Mouse (Mus musculus): Measurements from ENCODE around the gene Ttc23. TPM values are rescaled to one million over a fixed set of nuclear protein-coding genes. Genes with fewer than 3 reads are reported as not detected.

Ttc23 gene
- polyA plus RNA-seq, 1 experiment from 2014 or later, result 64.9 TPM

DNA sequence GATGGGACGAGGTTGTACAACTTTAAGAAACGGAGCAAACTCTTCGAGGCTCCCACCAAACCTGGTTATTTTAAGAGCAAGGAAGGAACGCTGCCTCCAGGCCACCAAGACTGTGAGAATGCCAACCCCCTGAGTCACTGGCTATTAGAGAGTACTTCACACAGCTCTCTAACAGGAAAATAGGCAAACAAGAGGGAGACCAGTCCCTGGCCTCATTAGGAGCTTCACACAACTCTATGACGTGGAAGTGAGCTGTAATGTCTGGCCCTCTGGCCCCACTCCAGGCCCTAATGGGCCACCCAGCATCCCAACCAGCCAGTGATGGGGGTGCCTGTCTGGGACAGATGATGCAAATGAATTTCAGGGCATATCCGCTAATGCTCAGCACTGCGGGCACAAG lies 94.5 kb downstream of the Ttc23 start:
- H3K36me3 ChIP-seq (ENCODE audit: control insufficient read depth, insufficient read depth, low read length), result no peaks in the 10 kb centered on the region
- H3K4me2 ChIP-seq (ENCODE audit: low read depth, severe bottlenecking), result no peak overlapping the region
- no peaks in the 10 kb centered on the region for H3K27me3 ChIP-seq (ENCODE audit: control insufficient read depth, insufficient read depth, low read length)
- 61% methylated on average over 7 of the region's 7 CpGs for WGBS
- H3K9ac ChIP-seq (ENCODE audit: low read length), result no peak overlapping the region
- H3K27ac ChIP-seq (replicated peaks; ENCODE audit: low read depth, low read length), result no peak overlapping the region
- ATAC-seq (ENCODE audit: insufficient number of reproducible peaks, low FRiP score, low TSS enrichment, low read depth) (no peak), DNase-seq (ENCODE audit: low spot score) (no peak)
- H3K4me1 ChIP-seq (ENCODE audit: control insufficient read depth, insufficient read depth, low read length), result peaks cover 9% of the 10 kb centered on the region; the same call in 1 of the 2 replicates
- H3K9me3 ChIP-seq (ENCODE audit: control insufficient read depth, low read length), result no peaks in the 10 kb centered on the region; the same call in 1 of the 2 replicates
- H3K4me3 ChIP-seq (ENCODE audit: low read depth, low read length), result no peak overlapping the region

DNA sequence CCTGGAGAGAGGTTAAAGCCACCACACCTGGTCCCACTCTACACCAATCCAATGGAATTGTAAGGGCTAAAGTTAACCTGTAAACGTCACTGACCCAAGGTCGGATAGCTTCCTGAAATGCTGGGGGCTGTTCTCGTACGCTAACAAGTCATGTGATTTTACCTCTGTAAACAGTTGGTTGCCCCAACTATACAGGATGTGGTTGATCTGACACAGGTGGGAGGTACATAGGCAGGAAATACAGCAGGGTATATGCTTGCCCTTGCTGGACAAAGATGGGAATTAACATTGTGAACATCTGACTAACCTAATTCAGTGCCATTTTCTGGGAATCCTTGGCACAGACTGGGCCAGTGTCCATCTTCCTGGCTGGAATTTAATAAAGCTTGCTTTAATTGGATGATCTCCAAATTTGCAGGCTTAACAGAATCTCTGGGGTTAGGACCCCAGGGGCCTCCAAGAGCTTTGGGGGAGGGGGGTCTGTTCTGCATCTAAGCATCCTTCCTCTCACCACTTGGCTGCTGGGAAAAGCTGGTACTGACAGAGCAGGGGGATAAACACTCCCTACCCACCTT lies 100.6 kb downstream of the Ttc23 start:
- ATAC-seq (ENCODE audit: insufficient number of reproducible peaks, low FRiP score, low TSS enrichment, low read depth), result no peak

DNA sequence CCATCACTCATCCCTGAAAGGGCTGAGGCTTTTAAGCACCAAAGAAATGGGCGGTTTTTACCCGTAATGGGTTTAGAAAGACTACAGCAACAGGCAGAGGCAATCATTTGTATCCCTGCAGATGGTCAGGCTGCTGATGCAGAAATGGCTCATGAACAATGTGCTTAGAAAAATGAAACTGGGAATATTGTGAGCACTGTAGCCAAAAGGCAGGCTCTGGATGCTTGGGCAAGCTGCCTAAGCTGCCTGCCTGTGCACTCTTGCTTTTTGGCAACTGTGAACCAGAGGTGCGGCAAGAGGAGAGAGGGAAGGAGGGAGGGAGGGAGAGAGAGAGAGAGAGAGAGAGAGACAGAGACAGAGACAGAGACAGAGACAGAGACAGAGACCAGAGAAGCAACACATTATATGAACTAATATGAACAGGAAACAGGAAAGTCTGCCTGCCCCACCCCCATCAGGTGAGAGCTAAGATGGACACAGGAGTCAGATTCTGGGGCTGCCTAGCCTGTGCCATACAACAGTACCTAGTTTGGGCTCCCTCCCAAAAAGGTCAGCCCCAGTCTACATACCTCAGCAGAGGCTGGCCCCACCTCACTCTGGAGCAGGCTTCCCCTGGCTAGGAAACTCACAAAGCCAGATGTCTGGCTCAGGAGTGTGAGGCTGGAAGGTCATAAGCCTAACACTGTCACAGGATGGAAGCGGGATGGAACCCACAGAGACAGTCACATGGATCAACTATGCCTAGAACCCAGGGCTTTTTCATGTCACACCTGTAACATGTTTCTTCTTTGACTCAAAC lies 102.4 kb downstream of the Ttc23 start:
- WGBS, result 70% methylated on average over 4 of the region's 4 CpGs
- Histone ChIP-seq H3K27me3 (ENCODE audit: control insufficient read depth, insufficient read depth, low read length) (no peaks in the 10 kb centered on the region), H3K36me3 (ENCODE audit: control insufficient read depth, insufficient read depth, low read length) (no peaks in the 10 kb centered on the region), H3K4me2 (ENCODE audit: low read depth, severe bottlenecking) (no peak overlapping the region), H3K27ac (replicated peaks; ENCODE audit: low read depth, low read length) (no peak overlapping the region), H3K4me1 (ENCODE audit: control insufficient read depth, insufficient read depth, low read length) (no peaks in the 10 kb centered on the region), H3K4me3 (ENCODE audit: low read depth, low read length) (no peak overlapping the region), H3K9me3 (ENCODE audit: control insufficient read depth, low read length) (no peaks in the 10 kb centered on the region; the same call in 1 of the 2 replicates), H3K9ac (ENCODE audit: low read length) (no peak overlapping the region)
- no peak for ATAC-seq (ENCODE audit: insufficient number of reproducible peaks, low FRiP score, low TSS enrichment, low read depth)
- no peak for DNase-seq (ENCODE audit: low spot score)

More for the DNA sequence above, 100.6 kb downstream of the Ttc23 start:
- Histone ChIP-seq H3K27ac (replicated peaks; ENCODE audit: low read depth, low read length) (no peak overlapping the region), H3K9ac (ENCODE audit: low read length) (no peak overlapping the region), H3K36me3 (ENCODE audit: control insufficient read depth, insufficient read depth, low read length) (no peaks in the 10 kb centered on the region), H3K27me3 (ENCODE audit: control insufficient read depth, insufficient read depth, low read length) (no peaks in the 10 kb centered on the region), H3K9me3 (ENCODE audit: control insufficient read depth, low read length) (no peaks in the 10 kb centered on the region; the same call in 1 of the 2 replicates), H3K4me1 (ENCODE audit: control insufficient read depth, insufficient read depth, low read length) (no peaks in the 10 kb centered on the region), H3K4me2 (ENCODE audit: low read depth, severe bottlenecking) (no peak overlapping the region), H3K4me3 (ENCODE audit: low read depth, low read length) (no peak overlapping the region)
- DNase-seq (ENCODE audit: low spot score), result no peak
- WGBS, result 80% methylated on average over 4 of the region's 4 CpGs

DNA sequence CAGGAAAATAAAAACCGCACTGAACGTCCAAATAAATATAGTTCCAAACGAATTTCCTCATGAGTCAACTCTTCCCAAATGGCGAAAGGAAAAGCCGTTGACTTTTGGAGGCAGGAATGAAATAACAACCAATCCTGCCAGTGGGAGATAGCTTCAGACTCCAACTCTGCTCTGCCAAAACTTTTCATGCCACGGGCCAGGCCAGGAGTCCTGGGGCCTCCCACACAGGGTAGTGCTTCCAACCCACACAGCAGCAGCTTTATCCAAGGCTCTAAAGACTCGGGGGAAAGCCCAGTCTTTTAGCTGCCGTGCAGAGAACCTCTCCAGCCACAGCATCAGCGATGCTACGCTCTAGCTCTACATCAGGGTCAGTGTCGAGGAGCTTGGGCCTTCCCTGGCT lies 107.4 kb downstream of the Ttc23 start:
- Histone ChIP-seq H3K4me2 (ENCODE audit: low read depth, severe bottlenecking) (no peak overlapping the region), H3K9me3 (ENCODE audit: control insufficient read depth, low read length) (no peaks in the 10 kb centered on the region), H3K27ac (replicated peaks; ENCODE audit: low read depth, low read length) (no peak overlapping the region), H3K9ac (ENCODE audit: low read length) (no peak overlapping the region), H3K4me1 (ENCODE audit: control insufficient read depth, insufficient read depth, low read length) (peaks cover 9% of the 10 kb centered on the region), H3K36me3 (ENCODE audit: control insufficient read depth, insufficient read depth, low read length) (no peaks in the 10 kb centered on the region), H3K27me3 (ENCODE audit: control insufficient read depth, insufficient read depth, low read length) (peaks cover 14% of the 10 kb centered on the region), H3K4me3 (ENCODE audit: low read depth, low read length) (no peak overlapping the region)
- DNase-seq (ENCODE audit: low spot score) (no peak), ATAC-seq (ENCODE audit: insufficient number of reproducible peaks, low FRiP score, low TSS enrichment, low read depth) (no peak)
- 83% methylated on average over 11 of the region's 11 CpGs for WGBS

DNA sequence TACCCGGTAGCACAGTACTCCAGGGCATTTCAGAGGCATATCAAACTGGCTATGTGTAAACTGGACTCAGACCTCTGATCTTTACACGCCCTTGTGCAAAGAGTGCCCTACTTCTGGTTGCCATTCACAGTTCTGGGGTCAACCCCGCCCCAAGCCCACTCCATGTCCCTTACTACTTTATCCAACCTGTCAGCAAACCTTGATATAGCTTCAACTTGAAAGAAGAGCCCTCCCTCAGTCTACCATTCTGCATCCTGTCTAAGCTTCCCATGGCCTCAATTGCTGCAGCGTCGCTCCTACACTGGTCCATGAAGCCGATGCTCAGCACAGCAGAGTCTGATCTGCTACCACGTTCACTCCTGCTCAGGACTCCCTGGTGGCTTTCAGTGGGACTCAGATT lies 108.2 kb downstream of the Ttc23 start:
- Histone ChIP-seq H3K4me2 (ENCODE audit: low read depth, severe bottlenecking) (no peak overlapping the region), H3K4me3 (ENCODE audit: low read depth, low read length) (no peak overlapping the region), H3K4me1 (ENCODE audit: control insufficient read depth, insufficient read depth, low read length) (peaks cover 9% of the 10 kb centered on the region), H3K9ac (ENCODE audit: low read length) (no peak overlapping the region), H3K27ac (replicated peaks; ENCODE audit: low read depth, low read length) (no peak overlapping the region), H3K27me3 (ENCODE audit: control insufficient read depth, insufficient read depth, low read length) (peaks cover 14% of the 10 kb centered on the region), H3K36me3 (ENCODE audit: control insufficient read depth, insufficient read depth, low read length) (no peaks in the 10 kb centered on the region), H3K9me3 (ENCODE audit: control insufficient read depth, low read length) (no peaks in the 10 kb centered on the region)
- ATAC-seq (ENCODE audit: insufficient number of reproducible peaks, low FRiP score, low TSS enrichment, low read depth), result no peak
- DNase-seq (ENCODE audit: low spot score), result no peak
- 85% methylated on average over 7 of the region's 7 CpGs for WGBS

DNA sequence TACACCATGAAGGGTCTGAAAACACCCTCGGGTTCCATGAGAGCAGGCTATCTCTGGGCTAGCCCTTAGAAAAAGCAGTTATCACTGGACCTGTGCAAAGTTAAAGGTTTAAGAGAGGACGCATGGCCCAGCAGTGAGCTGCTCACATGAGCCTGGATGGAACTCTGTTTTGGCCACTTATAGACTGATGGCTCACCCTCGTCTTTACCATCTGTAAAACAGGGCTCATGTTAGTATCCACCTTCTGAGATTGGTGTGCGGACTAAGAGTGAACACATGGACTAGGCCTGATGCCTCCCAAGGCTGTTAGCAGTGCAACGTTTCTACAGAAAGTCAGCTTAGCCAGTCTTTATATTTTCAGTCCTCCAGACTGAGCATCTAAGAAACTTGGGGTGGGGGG lies 109.4 kb downstream of the Ttc23 start:
- DNase-seq (ENCODE audit: low spot score), result no peak
- Histone ChIP-seq H3K9me3 (ENCODE audit: control insufficient read depth, low read length) (no peaks in the 10 kb centered on the region), H3K27me3 (ENCODE audit: control insufficient read depth, insufficient read depth, low read length) (peaks cover 14% of the 10 kb centered on the region), H3K4me2 (ENCODE audit: low read depth, severe bottlenecking) (no peak overlapping the region), H3K9ac (ENCODE audit: low read length) (no peak overlapping the region), H3K4me1 (ENCODE audit: control insufficient read depth, insufficient read depth, low read length) (peaks cover 9% of the 10 kb centered on the region), H3K36me3 (ENCODE audit: control insufficient read depth, insufficient read depth, low read length) (no peaks in the 10 kb centered on the region), H3K27ac (replicated peaks; ENCODE audit: low read depth, low read length) (no peak overlapping the region), H3K4me3 (ENCODE audit: low read depth, low read length) (no peak overlapping the region)
- WGBS, result 87% methylated on average over 5 of the region's 5 CpGs
- ATAC-seq (ENCODE audit: insufficient number of reproducible peaks, low FRiP score, low TSS enrichment, low read depth), result no peak

DNA sequence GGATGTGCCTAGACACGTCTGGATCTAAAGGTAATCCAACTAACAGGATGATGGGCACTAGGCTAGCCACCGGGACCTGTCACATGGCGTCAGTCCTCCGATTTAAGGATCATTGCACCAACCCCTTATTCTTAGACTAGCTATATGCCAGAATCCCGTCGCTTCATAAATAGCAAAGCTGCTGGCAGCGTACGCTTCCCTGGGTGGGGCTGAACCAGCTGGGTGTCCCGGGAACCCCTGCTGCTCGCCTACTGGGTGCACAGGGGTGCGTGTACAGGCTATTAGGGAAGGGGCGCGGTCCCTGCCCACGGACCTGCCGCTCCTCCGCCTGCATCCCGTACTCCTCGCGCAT lies 111.3 kb downstream of the Ttc23 start:
- peaks cover 9% of the 10 kb centered on the region for H3K4me1 ChIP-seq (ENCODE audit: control insufficient read depth, insufficient read depth, low read length)
- WGBS, result 3% methylated on average over 19 of the region's 19 CpGs
- no peak overlapping the region for H3K27ac ChIP-seq (replicated peaks; ENCODE audit: low read depth, low read length)
- DNase-seq (ENCODE audit: low spot score), result no peak
- peak overlapping the region; percentile 100 for H3K4me2 ChIP-seq (ENCODE audit: low read depth, severe bottlenecking)
- H3K27me3 ChIP-seq (ENCODE audit: control insufficient read depth, insufficient read depth, low read length), result peaks cover 14% of the 10 kb centered on the region
- peak overlapping the region; percentile 50 for H3K4me3 ChIP-seq (ENCODE audit: low read depth, low read length)
- H3K36me3 ChIP-seq (ENCODE audit: control insufficient read depth, insufficient read depth, low read length), result no peaks in the 10 kb centered on the region
- ATAC-seq (ENCODE audit: insufficient number of reproducible peaks, low FRiP score, low TSS enrichment, low read depth), result no peak
- no peaks in the 10 kb centered on the region for H3K9me3 ChIP-seq (ENCODE audit: control insufficient read depth, low read length)
- H3K9ac ChIP-seq (ENCODE audit: low read length), result peak overlapping the region; percentile 41; the same call in 1 of the 2 replicates

DNA sequence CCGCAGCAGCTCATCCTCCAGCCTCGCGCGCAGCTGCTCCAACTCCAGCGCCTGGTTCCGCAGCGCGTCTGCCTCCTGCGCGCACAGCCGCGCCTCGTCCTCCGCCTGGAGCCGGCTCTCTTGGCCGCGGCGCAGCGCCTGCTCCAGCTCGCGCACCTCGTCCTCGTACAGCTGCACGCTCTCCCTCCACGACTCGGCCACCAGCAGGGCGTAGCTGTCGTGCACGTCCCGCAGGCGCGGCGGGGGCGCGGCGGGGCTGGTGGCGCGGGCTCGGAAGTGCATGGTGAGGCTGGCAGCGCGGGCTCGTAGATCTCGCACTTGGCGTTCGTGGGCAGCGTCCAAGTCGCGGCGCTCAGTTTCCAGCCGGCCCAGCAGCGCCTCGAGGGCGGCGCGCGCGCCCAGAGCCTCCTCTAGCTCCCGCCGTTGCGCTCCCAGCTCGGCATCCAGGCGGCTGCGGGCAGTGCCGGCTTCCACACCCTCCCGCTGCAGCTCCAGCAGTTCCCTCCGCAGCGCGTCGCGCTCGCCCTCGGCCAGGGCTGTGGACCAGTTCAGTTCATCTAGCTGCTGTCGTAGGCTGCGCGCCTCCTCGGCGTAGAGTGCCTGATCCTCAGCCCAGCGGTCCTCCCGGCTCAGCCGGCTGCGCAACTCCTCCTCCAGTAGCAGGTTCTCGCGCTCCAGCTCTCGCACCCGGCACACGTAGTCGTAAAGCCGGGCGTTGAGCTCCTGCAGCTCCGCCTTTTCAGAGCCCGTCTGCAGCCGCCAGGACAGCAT lies 111.8 kb downstream of the Ttc23 start:
- no peaks in the 10 kb centered on the region for H3K9me3 ChIP-seq (ENCODE audit: control insufficient read depth, low read length)
- H3K27me3 ChIP-seq (ENCODE audit: control insufficient read depth, insufficient read depth, low read length), result peaks cover 14% of the 10 kb centered on the region
- DNase-seq (ENCODE audit: low spot score), result no peak
- peak overlapping the region; percentile 41; the same call in 1 of the 2 replicates for H3K9ac ChIP-seq (ENCODE audit: low read length)
- H3K4me2 ChIP-seq (ENCODE audit: low read depth, severe bottlenecking), result peak overlapping the region; percentile 100
- H3K36me3 ChIP-seq (ENCODE audit: control insufficient read depth, insufficient read depth, low read length), result no peaks in the 10 kb centered on the region
- peaks cover 9% of the 10 kb centered on the region for H3K4me1 ChIP-seq (ENCODE audit: control insufficient read depth, insufficient read depth, low read length)
- peak overlapping the region; percentile 50 for H3K4me3 ChIP-seq (ENCODE audit: low read depth, low read length)
- ATAC-seq (ENCODE audit: insufficient number of reproducible peaks, low FRiP score, low TSS enrichment, low read depth), result peak; percentile 73
- WGBS, result under 1% methylated on average over 79 of the region's 92 CpGs
- no peak overlapping the region for H3K27ac ChIP-seq (replicated peaks; ENCODE audit: low read depth, low read length)
